In genomic region chr2:9620303-9621244, GRCm38 (mm10) we compare ENCODE assay signal across 9 mouse cellular contexts.
DNase-seq lines count a peak whose midpoint lies in the region; ATAC-seq and TF ChIP-seq lines count a peak whose summit lies in the region.
"Had no signal": no experiment of that assay in that cellular context is flagged by ENCODE, and none has a peak within 500 bp of the region (broad histone marks: within the 10 kb centered on the region; RNA-seq: fewer than 3 reads in every experiment).

No protein-coding gene starts in this region.

- 45% methylated on average over 21 of the region's 21 CpGs for WGBS in hindbrain, embryonic 16.5 days
- WGBS in midbrain, postnatal 0 days = 64% methylated on average over 21 of the region's 21 CpGs

- peak; percentile 55 for DNase-seq in 3134 (ENCODE audit: extremely low read depth, insufficient read length, low spot score)
- DNase-seq in adrenal gland, postnatal 25 days = peak; percentile 72
- peak; percentile 36 to 56 for DNase-seq in frontal cortex, postnatal 14 days (ENCODE audit: low spot score in 2 of 2)
- peak; percentile 69 to 75 for DNase-seq in left cerebral cortex, adult 18-20 months (ENCODE audit: low spot score in 2 of 2)
- DNase-seq in midbrain, postnatal 0 days (ENCODE audit: low spot score) = peak; percentile 84
- DNase-seq in thymus, postnatal 10 days (ENCODE audit: low spot score in 2 of 2) = no peak

- H3K4me2 ChIP-seq in hindbrain, embryonic 16.5 days (ENCODE audit: low read length) = peak overlapping the region; percentile 29
- H3K4me2 ChIP-seq in midbrain, postnatal 0 days (ENCODE audit: low read depth, low read length, poor library complexity, severe bottlenecking) = no peak overlapping the region
- H3K4me2 ChIP-seq: limb, embryonic 12.5 days had no signal

- H3K9me3 ChIP-seq in hindbrain, embryonic 16.5 days (ENCODE audit: control insufficient read depth, low read length) = no peaks in the 10 kb centered on the region
- H3K9me3 ChIP-seq in midbrain, postnatal 0 days (ENCODE audit: low read length) = no peaks in the 10 kb centered on the region
- H3K9me3 ChIP-seq: limb, embryonic 12.5 days had no signal

- no peaks in the 10 kb centered on the region for H3K27me3 ChIP-seq in hindbrain, embryonic 16.5 days (replicated peaks; ENCODE audit: control insufficient read depth, insufficient read depth, low read length)
- no peaks in the 10 kb centered on the region for H3K27me3 ChIP-seq in midbrain, postnatal 0 days (ENCODE audit: insufficient read depth, low read length)
- H3K27me3 ChIP-seq: limb, embryonic 12.5 days had no signal

- TF ChIP-seq CTCF in midbrain, postnatal 0 days (IDR thresholded peaks at IDR 0.05) = no peak

- no peak overlapping the region for H3K27ac ChIP-seq in hindbrain, embryonic 16.5 days (ENCODE audit: low read depth, low read length)
- 0 out of 2 replicates have a peak overlapping the region, but pooled peaks have one; percentile 3 for H3K27ac ChIP-seq in midbrain, postnatal 0 days (ENCODE audit: low read depth, low read length)
- H3K27ac ChIP-seq: limb, embryonic 12.5 days had no signal

- H3K4me3 ChIP-seq in hindbrain, embryonic 16.5 days (ENCODE audit: low read length) = no peak overlapping the region
- H3K4me3 ChIP-seq in midbrain, postnatal 0 days (ENCODE audit: low read depth, low read length) = no peak overlapping the region
- H3K4me3 ChIP-seq: limb, embryonic 12.5 days had no signal

- H3K4me1 ChIP-seq in hindbrain, embryonic 16.5 days (ENCODE audit: control insufficient read depth, insufficient read depth, low read depth, low read length) = peaks cover 5% of the 10 kb centered on the region; the same call in 1 of the 2 replicates
- no peaks in the 10 kb centered on the region; the same call in 1 of the 2 replicates for H3K4me1 ChIP-seq in midbrain, postnatal 0 days (ENCODE audit: insufficient read depth, low read length)

- ATAC-seq in hindbrain, embryonic 16.5 days = peak; percentile 93
- peak; percentile 72 for ATAC-seq in midbrain, postnatal 0 days (ENCODE audit: low FRiP score)
- ATAC-seq in megakaryocyte-erythroid progenitor cell, adult 5-6 weeks (replicated peaks; ENCODE audit: low FRiP score, low TSS enrichment, poor library complexity, severe bottlenecking) = no peak

- H3K36me3 ChIP-seq in hindbrain, embryonic 16.5 days (ENCODE audit: control insufficient read depth, insufficient read depth, low read length) = no peaks in the 10 kb centered on the region
- no peaks in the 10 kb centered on the region for H3K36me3 ChIP-seq in midbrain, postnatal 0 days (ENCODE audit: insufficient read depth, low read length)
- H3K36me3 ChIP-seq: limb, embryonic 12.5 days had no signal

- no peak overlapping the region for H3K9ac ChIP-seq in hindbrain, embryonic 16.5 days (ENCODE audit: low read depth, low read length)
- H3K9ac ChIP-seq in midbrain, postnatal 0 days (replicated peaks; ENCODE audit: low read length, poor library complexity, severe bottlenecking) = no peak overlapping the region
- H3K9ac ChIP-seq: limb, embryonic 12.5 days had no signal

Comparison
In these comparisons a context has a peak if more than half of its experiments do, and no peak if none do; other contexts are left out.
1. DNase-seq: peak in 3134 (single experiment), adrenal gland, postnatal 25 days (single experiment), frontal cortex, postnatal 14 days (2 of 2), left cerebral cortex, adult 18-20 months (2 of 2) and midbrain, postnatal 0 days (single experiment); none in thymus, postnatal 10 days (0 of 2).